Mouse (Mus musculus): ENCODE results near the gene BC052040. TPM values are rescaled to one million over a fixed set of nuclear protein-coding genes. Genes with fewer than 3 reads are reported as not detected.

Gene BC052040
- total RNA-seq, 4 experiments from 2014 or later = 3.0 to 5.3 (median 3.7) TPM

DNA sequence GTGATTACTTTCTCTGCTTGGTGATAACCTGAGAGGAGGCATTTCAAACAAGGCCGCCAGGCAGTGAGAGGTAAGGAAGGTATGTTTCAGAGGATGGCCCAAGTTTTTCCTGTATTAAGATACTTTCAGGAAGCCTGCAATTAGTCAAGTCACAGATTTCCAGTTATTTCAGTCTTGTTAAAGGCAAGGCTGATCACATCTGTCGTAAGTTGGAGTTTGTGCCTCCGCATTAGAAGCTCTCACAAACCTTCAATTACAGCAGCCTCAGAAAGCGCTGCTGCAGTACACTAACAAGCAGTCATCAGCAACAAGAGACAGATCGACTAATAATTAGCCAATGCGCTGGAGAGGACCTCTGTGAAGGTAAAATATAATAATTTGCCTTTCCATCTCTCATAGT, 112.9 kb downstream of the BC052040 start:
- no peak for DNase-seq (ENCODE audit: low spot score in 2 of 2)

DNA sequence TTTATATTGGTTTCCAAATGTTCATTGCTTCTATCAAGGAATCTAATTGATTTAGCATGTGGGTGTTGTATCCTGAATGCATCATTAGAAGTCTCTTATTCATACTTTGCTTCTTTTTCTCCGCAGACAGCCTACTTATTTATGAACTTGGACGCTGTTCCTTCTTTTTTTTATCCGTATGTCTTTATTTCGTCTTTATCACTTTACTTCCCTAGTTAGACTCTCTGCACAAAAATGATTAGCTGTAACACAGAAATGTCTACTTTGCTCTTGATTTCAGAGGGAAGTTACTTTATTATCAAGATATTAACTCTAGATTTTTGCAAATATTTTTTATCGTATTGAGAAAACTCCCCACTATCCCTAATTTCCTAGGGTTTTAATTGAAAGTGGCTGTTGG, 117.5 kb downstream of the BC052040 start:
- no peak for DNase-seq (ENCODE audit: low spot score in 2 of 2)

DNA sequence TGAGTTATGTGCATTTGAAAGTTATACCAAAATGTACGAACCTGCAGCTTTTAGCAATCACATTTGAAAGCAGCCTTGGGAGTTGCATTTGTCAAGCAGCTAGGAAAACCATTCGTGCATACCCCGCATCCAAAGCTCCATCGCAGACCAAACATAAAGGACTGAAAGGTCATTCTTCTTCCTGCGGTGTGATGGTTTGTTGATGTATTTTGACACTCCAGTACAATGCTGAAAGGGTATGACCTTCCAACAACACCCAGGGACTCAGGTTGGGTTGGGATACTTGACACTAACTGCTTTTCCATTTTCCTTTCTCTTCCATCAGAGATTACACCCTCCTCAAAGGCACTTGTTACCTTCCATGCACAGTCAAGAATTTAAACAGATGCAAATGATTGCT, 121.1 kb downstream of the BC052040 start:
- DNase-seq (ENCODE audit: low spot score in 2 of 2) = no peak

DNA sequence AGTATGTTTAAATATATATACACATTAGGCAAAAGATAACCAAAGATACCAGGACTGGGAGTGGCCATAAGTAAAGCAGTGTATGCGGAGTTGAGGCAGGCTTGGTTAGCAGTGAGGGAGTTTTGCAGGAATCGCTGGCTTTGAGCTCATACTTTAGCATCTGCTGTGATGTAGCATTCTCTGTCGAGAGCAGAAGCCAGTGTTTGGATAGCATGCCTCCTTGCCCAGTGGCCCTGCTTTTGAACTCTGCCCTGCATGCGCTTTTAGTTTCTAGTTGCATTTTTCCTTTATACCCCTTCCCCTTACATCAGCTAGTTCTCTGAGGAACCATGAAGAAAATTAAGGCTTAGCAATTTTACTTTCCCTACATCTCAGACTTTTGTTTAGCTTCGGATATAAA, 136.0 kb downstream of the BC052040 start:
- DNase-seq (ENCODE audit: low spot score in 2 of 2) = no peak

DNA sequence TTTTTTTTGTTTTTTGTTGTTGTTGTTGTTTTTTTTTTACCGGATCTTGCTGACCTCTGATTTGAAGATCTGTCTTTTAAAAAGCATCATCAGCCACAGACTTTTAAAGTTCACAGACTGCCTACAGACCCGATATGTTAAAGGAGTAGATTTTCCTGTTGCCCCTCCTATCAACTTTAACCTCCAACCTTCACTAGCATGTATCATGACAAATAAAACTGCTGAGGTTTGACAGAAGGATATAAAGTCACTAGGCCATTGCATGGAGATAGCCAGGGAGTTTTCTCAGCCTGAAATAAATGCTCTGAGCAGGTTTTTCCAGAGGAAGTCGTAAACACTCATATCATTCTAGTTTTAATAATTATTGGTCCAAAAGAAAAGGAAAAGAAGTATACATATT, 136.5 kb downstream of the BC052040 start:
- no peak for DNase-seq (ENCODE audit: low spot score in 2 of 2)

DNA sequence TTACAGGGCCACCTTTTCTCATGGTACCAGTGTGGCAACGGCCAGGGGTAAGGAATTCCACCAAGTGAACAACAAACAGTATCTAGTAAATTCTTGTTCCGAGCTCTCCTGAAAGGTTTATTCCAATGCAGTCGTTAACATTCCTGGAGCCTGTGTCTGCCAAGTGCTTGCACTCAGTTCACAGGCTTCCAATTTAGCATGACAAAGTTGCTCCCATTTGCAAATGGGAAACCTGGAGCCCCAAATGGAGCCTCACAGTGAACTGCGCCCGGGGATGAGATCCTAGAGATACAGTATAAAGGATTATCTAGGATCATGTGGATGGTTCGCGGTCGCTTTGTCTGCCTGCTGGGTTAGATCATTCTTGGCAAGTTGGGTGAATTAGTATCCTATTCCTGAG, 141.9 kb downstream of the BC052040 start:
- no peak for DNase-seq (ENCODE audit: low spot score in 2 of 2)

DNA sequence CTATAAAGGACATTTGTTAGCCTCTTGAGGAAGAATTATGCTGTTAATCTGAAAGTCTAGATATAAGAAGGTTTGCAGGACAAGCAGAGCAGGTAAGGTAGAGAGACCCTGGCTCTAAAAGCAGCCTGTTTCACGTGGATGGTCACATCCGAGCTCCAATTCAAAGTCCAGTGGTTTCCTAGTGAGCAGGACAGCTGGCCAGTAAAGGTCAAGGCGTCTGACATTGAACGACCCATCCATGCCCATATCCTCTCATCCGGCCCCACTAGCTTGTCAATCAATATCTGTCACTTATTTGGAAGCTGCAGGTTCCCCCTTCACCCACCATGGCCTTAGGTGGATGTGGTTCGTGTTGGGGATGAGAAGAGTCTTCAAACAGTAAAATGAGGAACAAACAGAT, 142.7 kb downstream of the BC052040 start:
- DNase-seq (ENCODE audit: low spot score in 2 of 2) = no peak

DNA sequence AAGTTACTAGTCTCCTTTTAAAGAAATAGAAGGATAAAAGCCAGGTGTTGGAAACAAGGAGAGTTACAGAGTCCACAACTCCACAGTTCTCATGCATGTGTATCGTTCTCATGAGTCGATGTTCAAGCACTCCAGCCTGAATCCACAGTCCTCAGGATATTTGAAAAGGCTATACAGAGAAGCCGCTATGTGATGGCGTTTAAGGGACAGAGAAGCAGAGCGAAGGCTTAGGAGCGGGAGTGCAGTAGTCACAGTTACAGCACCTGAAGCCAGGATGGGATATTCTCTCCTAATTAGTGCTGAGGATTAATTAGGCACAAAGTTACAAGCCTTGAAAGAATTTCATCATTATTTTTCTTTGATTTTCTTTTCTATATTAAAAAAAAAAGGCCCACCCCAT, 143.2 kb downstream of the BC052040 start:
- DNase-seq (ENCODE audit: low spot score in 2 of 2) = no peak

DNA sequence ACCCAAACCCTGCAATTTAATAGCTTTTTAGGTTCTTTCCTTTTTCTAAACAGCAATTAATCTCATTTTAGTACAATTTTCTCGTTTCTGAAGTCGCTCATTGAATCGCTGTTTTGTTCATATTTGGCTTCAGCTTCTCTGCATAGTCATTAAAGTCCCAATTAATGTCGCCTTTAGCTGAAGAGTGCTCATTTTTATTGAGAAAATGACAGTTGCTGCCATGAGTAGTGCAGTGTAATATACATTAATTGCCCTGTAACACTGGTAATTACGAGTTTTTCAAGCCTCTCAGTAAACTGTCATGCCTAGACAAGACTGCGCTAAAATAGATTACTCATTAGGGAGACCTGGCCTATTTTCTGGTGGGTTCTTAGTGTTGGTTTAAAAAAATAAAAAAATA, 144.0 kb downstream of the BC052040 start:
- DNase-seq (ENCODE audit: low spot score in 2 of 2) = no peak

DNA sequence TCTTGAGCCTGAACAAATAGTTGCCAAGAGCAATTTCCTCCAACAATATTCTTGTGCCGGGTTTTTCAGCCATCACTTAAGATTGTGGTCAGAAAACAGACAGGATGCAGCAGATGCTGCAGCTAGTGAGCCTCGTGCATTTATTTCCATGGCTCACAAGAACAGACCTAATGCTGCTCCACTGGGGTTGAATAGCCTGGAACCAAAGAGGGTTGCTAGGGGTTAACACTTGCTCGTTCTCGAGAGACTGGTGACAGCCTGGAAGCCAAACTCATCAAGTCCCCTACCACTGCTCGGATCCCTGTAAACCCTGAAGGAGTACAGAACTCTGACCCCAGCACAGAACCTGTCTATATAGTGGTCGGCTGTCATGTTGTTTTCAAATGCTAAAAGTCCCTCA, 144.4 kb downstream of the BC052040 start:
- DNase-seq (ENCODE audit: low spot score in 2 of 2) = no peak

DNA sequence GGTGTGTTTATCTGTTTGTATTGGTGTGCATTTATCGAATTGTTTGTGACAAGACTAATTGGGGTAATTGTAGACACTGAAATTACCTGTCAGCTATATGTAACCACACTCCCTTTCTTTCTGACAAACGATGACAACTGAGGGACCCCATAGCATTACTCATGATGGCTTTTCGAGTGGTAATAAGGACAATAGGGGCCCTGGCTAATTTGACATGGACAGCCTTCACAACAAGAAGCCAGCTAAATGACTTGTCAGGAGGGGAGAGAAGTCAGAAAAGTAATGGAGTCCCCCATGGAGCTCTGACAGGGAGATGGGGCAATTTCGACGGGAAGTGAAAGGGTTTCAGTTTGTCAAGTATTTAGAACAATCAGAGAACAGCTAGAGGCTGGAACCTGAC, 145.3 kb downstream of the BC052040 start:
- no peak for DNase-seq (ENCODE audit: low spot score in 2 of 2)

DNA sequence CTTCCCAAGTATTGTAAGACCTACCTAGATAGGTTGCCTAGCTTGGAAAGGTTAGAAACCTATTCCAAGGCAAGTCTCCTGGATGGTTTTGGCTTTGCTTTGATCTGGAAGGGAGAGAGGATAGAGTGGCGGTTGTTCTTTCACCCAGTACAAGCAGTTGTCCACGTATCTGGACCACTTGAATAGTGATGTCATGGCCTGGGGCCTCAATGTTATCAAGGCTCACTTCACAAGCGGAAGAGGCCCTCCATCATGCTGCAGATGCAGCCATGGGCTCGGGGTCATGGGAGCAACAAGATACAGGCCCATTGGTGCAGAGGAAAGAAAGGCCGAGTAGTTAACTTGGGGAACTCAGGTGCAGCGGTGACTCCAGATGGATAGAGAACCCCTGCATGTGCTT, 147.1 kb downstream of the BC052040 start:
- DNase-seq (ENCODE audit: low spot score in 2 of 2) = no peak

DNA sequence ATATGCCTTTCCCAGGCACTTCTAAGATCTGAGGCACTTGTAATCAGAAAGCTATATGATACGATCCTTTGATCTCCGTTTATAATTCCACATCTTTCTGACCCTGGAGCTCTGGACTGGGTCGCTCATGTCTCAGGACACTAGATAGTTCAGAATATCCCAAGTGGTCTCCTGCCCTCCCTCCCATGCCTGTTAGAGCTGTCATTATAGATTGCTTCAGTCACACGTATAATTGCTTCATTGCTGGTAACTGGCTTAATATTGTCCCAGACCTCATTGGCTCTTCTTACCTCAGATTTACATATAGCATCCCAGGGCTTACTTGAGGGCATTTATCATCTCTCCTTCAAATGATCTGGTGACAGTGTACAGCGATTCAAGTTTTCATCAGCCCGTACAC, 149.0 kb downstream of the BC052040 start:
- no peak for DNase-seq (ENCODE audit: low spot score in 2 of 2)

DNA sequence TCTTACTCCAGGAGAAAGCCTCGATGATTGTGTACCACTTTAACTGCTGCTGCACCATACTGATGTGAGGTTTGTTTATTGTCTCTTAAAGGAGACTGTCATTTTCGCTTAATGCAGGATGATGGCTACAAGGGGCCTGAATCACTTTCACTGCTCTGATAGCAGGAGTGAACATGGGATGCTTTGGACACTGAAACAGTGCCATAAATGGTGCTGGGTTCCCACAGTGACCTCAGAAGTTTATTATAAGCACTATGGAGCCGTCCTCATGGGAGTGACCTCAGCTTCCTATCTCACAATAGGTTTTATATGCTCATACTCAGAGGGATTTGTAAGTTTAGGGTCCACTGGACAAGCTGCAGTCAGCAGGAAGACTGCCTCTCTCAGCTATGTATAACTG, 149.7 kb downstream of the BC052040 start:
- no peak for DNase-seq (ENCODE audit: low spot score in 2 of 2)

DNA sequence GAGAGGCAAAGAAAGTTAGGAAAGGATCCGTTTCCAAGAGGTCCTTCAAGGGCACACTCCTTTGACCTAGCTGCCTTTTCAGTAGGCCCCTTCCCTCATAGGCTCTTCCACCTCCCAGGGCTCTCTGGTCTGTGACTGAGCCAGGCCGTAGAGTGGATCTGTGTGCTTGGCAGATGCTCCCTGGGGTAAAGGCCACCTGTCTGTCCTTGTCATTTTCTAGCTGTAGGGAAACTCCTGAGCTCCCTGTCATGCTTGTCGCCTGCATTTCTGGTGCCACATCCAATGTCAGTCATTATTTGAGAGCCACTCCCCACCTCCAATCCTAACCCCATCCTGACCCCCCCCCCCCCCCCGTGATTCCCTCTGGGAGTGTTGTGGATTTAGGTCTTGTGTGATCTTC, 151.1 kb downstream of the BC052040 start:
- no peak for DNase-seq (ENCODE audit: low spot score in 2 of 2)

DNA sequence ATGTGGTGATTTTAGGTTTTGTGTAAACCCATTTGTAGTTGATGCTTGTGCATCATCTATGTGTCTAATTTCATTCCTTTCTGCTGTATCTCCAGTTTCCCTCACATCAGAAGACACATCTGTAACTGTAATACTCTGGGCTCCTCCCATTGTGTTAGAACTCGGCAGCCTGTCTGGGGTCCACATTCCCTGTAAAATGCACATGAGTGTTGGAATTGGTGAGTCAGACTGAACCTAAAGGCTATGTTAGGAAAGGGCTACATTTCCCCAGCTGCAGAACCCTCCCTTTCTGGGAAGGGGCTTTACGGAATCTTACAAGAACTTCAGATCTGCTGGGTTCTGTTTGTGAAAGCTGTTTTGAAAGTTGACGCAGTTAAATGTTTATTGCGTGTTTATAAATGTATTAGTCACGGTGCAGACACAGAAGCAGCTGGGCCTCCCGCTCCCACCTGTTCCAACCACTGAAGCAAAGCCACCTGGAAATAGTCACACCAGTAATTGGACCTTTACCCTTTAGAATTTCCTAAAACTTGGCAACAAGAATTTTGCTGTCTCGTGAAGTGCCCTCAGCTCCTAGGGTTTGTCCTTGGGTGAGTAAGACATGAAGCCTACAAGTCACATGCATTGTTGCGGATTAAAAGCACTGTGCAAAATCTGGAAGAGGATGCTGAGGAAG, 151.6 kb downstream of the BC052040 start:
- DNase-seq (ENCODE audit: low spot score in 2 of 2) = no peak

DNA sequence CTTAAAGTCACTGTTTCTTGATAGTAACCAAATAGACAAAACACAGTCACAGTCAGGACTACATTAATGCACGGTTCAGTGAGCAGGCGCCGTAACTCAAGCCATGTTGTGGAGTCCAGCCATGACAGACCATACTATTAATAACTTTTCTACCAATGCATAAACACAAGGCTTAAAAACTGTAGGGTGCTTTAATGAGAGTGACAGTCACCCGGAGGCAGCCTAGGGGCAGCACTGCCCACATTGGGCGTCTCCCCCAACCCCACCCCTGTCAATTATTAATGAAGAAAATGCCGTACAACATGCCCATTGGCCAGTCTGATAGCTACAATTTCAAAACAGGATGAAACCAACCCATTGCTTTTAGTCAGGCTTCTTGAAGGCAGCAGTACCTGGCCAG, 153.3 kb downstream of the BC052040 start:
- DNase-seq (ENCODE audit: low spot score in 2 of 2) = no peak

DNA sequence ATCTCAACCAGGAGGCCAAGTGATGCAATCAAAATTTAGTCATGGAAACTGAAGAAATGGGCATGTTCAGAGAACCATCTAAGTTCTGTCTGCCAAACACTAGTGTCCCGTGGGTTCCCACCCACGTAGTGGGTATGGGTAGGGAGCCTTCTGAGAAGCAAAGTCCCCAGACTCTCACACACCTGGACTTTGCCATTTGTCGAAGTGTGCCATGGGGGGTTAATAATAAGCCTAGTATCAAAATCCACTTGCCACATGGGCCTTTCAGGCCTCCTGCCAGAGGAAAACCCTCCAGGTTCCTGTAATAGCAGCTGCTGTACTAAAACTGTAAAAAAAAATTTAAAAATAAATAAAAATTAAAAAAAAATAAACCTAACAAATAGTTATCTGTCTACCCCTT, 154.9 kb downstream of the BC052040 start:
- DNase-seq (ENCODE audit: low spot score in 2 of 2) = no peak

DNA sequence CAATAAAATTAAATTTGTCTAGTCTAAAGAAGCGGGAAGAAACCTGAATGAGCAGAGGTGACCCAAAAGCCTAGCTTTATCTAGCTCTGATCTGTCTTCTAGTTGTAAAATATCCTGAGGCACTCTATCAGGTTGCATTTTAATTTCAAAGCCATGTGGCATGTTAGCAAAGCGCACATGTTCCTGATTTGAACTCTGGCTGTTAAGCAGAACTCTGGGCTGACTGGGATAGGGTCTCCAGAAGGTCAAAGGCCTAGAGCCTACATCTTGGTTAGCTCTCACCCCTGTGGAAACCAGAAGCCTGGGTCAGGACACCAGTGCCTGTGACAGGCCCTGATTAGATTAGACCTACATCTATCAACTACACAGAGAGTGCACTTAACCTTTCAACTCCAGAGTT, 156.4 kb downstream of the BC052040 start:
- no peak for DNase-seq (ENCODE audit: low spot score in 2 of 2)

DNA sequence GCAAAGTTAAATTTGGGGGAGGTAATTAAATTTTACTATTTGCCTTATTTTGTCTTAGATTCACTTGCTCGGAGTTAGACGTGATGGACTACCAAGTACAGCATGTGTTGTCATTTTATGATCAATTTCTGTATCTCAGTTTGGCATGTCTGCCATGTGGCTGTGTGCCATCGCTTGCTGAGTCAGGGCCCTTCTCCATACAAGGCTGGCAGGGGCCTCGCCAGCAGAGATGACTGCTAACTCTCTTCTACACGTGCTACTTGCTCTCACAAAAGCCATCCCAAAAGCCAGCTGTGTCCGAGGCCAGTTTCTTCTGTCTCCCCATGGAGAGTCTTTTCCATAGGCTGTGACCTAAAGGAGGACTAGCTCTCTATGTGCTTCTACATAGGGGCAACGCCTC, 160.5 kb downstream of the BC052040 start:
- DNase-seq (ENCODE audit: low spot score in 2 of 2) = no peak

DNA sequence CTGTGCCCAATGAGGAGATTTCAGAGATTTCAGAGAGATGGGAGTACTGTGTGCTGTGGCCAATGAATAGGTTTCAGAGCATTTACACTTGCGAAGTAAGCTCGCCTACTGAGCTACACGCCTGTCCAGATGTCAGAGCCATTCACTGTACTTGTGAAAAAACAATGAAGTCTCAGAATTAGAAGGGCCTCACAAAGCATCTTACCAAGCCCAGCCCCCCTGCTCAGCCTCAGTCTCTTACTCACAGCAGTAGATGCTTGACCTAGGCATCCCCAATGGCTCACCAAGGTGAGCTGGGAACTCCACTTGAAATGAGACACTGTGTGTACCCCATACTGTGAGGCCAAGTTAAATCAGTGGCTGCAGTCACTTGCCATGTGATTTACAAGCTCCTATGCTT, 166.1 kb downstream of the BC052040 start:
- no peak for DNase-seq (ENCODE audit: low spot score in 2 of 2)

DNA sequence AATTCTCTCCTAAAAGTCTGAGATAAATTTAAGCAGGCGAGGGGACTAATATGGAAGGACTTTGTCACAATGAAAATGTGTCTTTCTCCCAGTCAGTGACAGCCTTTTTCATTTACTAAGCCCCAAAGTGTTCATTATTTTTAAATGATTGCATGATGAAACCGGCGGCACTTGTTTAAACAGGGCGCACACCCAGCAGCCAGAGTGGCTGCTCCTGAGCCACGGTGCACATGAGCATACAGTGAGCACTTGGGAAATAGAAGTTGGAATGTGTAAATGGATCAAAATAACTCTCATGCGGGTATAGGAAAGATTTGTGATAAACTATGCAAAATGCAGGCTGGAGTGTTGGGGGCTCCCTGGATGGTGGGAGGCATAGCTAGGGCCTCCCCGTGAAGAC, 169.7 kb downstream of the BC052040 start:
- no peak for DNase-seq (ENCODE audit: low spot score in 2 of 2)

DNA sequence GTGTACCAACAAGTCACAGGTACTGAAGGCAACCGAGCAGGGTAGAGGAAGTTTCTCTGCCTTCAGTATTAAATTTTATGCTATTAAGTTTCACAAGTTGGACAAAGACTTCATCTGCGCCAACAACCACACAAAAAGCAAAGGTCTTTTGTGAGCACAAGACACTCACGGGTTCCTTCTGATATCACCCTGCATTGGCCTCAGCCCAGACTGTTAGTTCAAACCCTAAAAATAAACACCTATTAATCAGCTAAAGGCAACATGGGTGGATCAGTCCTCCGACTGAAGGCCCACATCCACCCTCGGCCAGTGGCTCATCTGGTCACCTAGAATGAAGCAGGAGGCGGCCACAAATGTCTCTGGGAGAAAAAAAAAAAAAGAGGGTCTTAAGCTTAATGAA, 176.2 kb downstream of the BC052040 start:
- DNase-seq (ENCODE audit: low spot score in 2 of 2) = no peak

DNA sequence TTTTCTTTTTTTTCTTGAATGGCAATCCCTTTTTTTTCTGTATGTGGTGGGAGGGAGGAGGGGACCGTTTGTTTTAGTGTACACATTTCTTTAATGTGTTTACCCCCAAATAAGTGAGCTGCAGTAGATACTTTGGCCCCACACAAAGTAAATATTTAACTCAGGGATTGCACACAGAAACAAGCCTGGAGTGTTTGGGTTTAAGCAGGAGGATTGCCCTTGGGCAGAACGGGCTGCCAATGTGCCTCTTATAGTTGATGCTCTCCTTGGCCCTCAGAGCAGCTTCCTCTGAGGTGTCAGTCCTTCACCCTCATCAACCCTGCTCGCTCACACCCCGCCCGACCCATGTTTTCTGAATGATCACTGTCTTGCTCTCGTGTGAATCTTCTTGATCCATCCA, 177.0 kb downstream of the BC052040 start:
- no peak for DNase-seq (ENCODE audit: low spot score in 2 of 2)
